Mouse (Mus musculus) embryonic facial prominence, embryonic 10.5 days (tissue): ENCODE data around the gene Tnr. TPM values are rescaled to one million over a fixed set of nuclear protein-coding genes. Genes with fewer than 3 reads are reported as not detected.

Source experiments
- DNase-seq: peaks from one replicate; pipeline ENCODE4 v3.0.0-alpha.2; 2017; ENCODE audit warnings: low spot score
- H3K27ac ChIP-seq: fragments of 300-500 bp; sonication (generic); replicated peaks from 2 replicates; pipeline ENCODE4 v1.5.1; 2016; ENCODE audit warnings: mild to moderate bottlenecking
- H3K27me3 ChIP-seq: fragments of 300-500 bp; sonication (generic); replicated peaks from 2 replicates; pipeline ENCODE4 v1.6.1; 2016; ENCODE audit warnings: low read depth, mild to moderate bottlenecking; ENCODE audit not compliant: poor library complexity, severe bottlenecking
- H3K36me3 ChIP-seq: fragments of 300-500 bp; sonication (generic); replicated peaks from 2 replicates; pipeline ENCODE4 v1.6.1; 2016; ENCODE audit warnings: mild to moderate bottlenecking, moderate library complexity
- H3K4me1 ChIP-seq: fragments of 300-500 bp; sonication (generic); 2 replicates; pipeline ENCODE4 v1.6.1; 2016
- H3K4me3 ChIP-seq: fragments of 300-500 bp; sonication (generic); 2 replicates; pipeline ENCODE4 v1.5.1; 2016; ENCODE audit warnings: mild to moderate bottlenecking, moderate library complexity
- H3K9me3 ChIP-seq: fragments of 300-500 bp; sonication (generic); 2 replicates; pipeline ENCODE4 v1.6.1; 2016; ENCODE audit warnings: mild to moderate bottlenecking
- WGBS: fragments of 180-500 bp; shearing (Covaris S2); methylation state at CpG from one replicate; pipeline ENCODE4 v1.1.7; 2016; 5-methylcytosine and 5-hydroxymethylcytosine counted together
- polyA plus RNA-seq: library from polyadenylated mRNA; unstranded; fragments of >200 nt; fragmentation: Nextera tagmentation; extraction: Ambion mirVana; gene quantifications from 2 replicates; pipeline ENCODE4 v1.2.1, GENCODE M21; 2016

The Tnr gene
- polyA plus RNA-seq, 1 experiment from 2014 or later, result 0.19 TPM

GRCm38 (mm10) chr1:159686476-159687231 lies 163.1 kb downstream of the Tnr start:
- no peaks in the 10 kb centered on the region for H3K36me3 ChIP-seq
- WGBS, result 84% methylated on average over 9 of the region's 9 CpGs
- H3K4me3 ChIP-seq, result no peak overlapping the region
- no peaks in the 10 kb centered on the region for H3K9me3 ChIP-seq
- H3K4me1 ChIP-seq, result peaks cover 14% of the 10 kb centered on the region; the same call in 1 of the 2 replicates
- 0 out of 2 replicates have a peak, but pooled peaks cover 4% of the 10 kb centered on the region for H3K27me3 ChIP-seq
- no peak for DNase-seq
- H3K27ac ChIP-seq, result no peak overlapping the region

DNA sequence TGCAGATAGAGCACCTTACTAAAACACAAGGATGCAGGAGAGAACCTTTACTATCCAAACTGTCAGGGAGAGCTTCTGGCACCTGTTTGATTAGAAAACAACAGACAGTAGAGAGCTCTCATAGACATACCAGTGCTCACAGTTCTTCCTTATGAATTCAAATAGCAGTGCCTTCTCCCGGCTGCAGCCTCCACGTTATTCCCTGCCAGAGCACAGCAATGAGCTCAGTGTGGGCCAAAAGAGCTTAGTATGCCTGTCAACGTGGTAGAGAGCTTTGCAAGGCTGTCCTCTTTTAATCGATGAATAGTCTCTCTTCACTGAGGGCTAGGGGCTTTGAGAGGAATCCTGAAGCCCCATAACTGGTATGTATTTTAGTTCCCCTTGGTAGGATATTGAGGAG lies 173.1 kb downstream of the Tnr start:
- Histone ChIP-seq H3K9me3 (no peaks in the 10 kb centered on the region), H3K4me1 (no peaks in the 10 kb centered on the region), H3K27ac (no peak overlapping the region), H3K36me3 (no peaks in the 10 kb centered on the region), H3K4me3 (no peak overlapping the region), H3K27me3 (no peaks in the 10 kb centered on the region)
- DNase-seq, result no peak
- WGBS, result 65% methylated on average over 4 of the region's 4 CpGs

- Histone ChIP-seq H3K4me3 (no peak overlapping the region), H3K4me1 (peaks cover 3% of the 10 kb centered on the region), H3K9me3 (no peaks in the 10 kb centered on the region), H3K27me3 (no peaks in the 10 kb centered on the region), H3K36me3 (no peaks in the 10 kb centered on the region), H3K27ac (no peak overlapping the region)
- DNase-seq, result peak; percentile 58
- 91% methylated on average over 9 of the region's 9 CpGs for whole genome bisulfite sequencing
Observed at GRCm38 (mm10) chr1:159702038-159702437, 178.5 kb downstream of the Tnr start.

GRCm38 (mm10) chr1:159704925-159705324 lies 181.4 kb downstream of the Tnr start:
- Histone ChIP-seq H3K27me3 (no peaks in the 10 kb centered on the region), H3K27ac (no peak overlapping the region), H3K4me1 (peaks cover 3% of the 10 kb centered on the region), H3K36me3 (no peaks in the 10 kb centered on the region), H3K9me3 (no peaks in the 10 kb centered on the region), H3K4me3 (no peak overlapping the region)
- WGBS, result 87% methylated on average over 3 of the region's 3 CpGs
- DNase-seq, result no peak

GRCm38 (mm10) chr1:159716301-159716700 lies 192.7 kb downstream of the Tnr start:
- H3K27me3 ChIP-seq, result no peaks in the 10 kb centered on the region
- no peak for DNase-seq
- no peak overlapping the region for H3K4me3 ChIP-seq
- WGBS, result 93% methylated on average over 1 of the region's 1 CpGs
- H3K27ac ChIP-seq, result no peak overlapping the region
- no peaks in the 10 kb centered on the region for H3K9me3 ChIP-seq
- no peaks in the 10 kb centered on the region for H3K36me3 ChIP-seq
- H3K4me1 ChIP-seq, result no peaks in the 10 kb centered on the region

DNA sequence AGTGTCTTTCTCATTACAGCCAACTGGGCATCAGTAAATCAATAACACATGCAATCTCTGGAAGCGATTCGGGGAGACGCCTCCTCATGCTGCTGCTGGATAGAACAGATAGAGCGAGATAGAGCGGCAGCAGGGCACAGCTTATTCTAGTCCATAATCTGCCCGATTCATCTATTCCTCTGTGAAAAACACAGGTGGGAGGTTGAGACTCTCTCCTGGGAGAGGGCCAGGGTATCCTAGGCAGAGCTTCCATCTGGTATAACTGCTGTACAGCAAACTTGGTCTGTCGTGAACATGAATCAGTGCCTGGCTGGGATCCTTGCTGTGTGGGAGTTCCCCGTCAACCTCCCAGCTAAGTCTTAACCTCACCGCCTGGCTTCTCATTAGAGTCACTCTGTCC lies 193.4 kb downstream of the Tnr start:
- DNase-seq, result no peak
- Histone ChIP-seq H3K4me3 (no peak overlapping the region), H3K4me1 (no peaks in the 10 kb centered on the region), H3K36me3 (no peaks in the 10 kb centered on the region), H3K9me3 (no peaks in the 10 kb centered on the region), H3K27ac (no peak overlapping the region), H3K27me3 (no peaks in the 10 kb centered on the region)
- 80% methylated on average over 9 of the region's 9 CpGs for WGBS

DNA sequence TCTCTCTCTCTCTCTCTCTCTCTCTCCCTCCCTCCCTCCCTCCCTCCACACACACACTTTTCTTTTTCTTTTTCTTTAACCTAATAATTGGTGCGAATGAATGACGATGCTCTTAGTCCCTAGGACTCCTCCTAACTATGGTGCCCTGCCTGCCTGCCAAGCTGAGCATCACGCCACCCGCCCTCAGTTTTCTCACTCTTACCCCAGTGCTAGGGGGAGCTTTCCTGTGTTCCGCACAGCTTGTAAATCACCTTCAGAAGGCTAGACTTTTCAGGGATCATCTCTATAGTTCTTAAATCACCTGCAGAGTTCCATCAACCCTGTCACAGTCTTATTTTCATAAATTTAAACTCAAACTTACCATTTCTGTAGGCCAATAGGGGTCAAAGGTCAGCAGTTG lies 200.2 kb downstream of the Tnr start:
- WGBS, result 83% methylated on average over 5 of the region's 5 CpGs
- Histone ChIP-seq H3K9me3 (no peaks in the 10 kb centered on the region), H3K27me3 (no peaks in the 10 kb centered on the region), H3K4me3 (no peak overlapping the region), H3K27ac (no peak overlapping the region), H3K4me1 (no peaks in the 10 kb centered on the region), H3K36me3 (no peaks in the 10 kb centered on the region)
- DNase-seq, result no peak

GRCm38 (mm10) chr1:159729270-159729669 lies 205.7 kb downstream of the Tnr start:
- no peak overlapping the region for H3K4me3 ChIP-seq
- no peak for DNase-seq
- no peaks in the 10 kb centered on the region for H3K4me1 ChIP-seq
- H3K27ac ChIP-seq, result no peak overlapping the region
- WGBS, result 90% methylated on average over 6 of the region's 6 CpGs
- no peaks in the 10 kb centered on the region for H3K9me3 ChIP-seq
- no peaks in the 10 kb centered on the region for H3K36me3 ChIP-seq
- no peaks in the 10 kb centered on the region for H3K27me3 ChIP-seq

- Histone ChIP-seq H3K4me3 (no peak overlapping the region), H3K9me3 (no peaks in the 10 kb centered on the region), H3K36me3 (no peaks in the 10 kb centered on the region), H3K27ac (no peak overlapping the region), H3K27me3 (no peaks in the 10 kb centered on the region), H3K4me1 (no peaks in the 10 kb centered on the region)
- no peak for DNase-seq
- WGBS, result 75% methylated on average over 4 of the region's 4 CpGs
Observed at GRCm38 (mm10) chr1:159730826-159731225, 207.3 kb downstream of the Tnr start.

DNA sequence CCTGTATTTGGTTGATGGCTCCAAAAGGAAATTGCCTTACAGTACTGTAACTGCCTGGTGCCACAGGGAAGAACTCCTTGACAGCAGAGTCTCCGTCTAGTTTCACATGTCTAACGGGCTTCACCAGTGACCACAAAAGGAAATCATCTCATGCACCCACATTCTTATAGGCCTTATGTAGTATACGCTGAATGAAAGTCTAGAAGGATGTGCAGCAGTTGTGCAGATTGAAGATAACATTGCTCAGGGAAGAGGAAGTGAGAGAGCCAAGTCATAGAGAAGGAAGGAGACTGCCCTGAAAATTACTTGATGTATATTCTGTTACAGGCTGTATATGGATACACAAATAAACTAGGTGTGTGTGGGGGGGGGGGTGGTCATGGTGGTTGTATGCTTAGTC lies 211.5 kb downstream of the Tnr start:
- H3K27ac ChIP-seq, result no peak overlapping the region
- H3K4me1 ChIP-seq, result peaks cover 8% of the 10 kb centered on the region
- H3K4me3 ChIP-seq, result no peak overlapping the region
- no peak for DNase-seq
- H3K36me3 ChIP-seq, result no peaks in the 10 kb centered on the region
- WGBS, result 96% methylated on average over 3 of the region's 3 CpGs
- H3K27me3 ChIP-seq, result no peaks in the 10 kb centered on the region
- H3K9me3 ChIP-seq, result no peaks in the 10 kb centered on the region

- WGBS, result 64% methylated on average over 3 of the region's 3 CpGs
- no peaks in the 10 kb centered on the region for H3K36me3 ChIP-seq
- peak; percentile 21 for DNase-seq
Observed at GRCm38 (mm10) chr1:159739478-159739877, 215.9 kb downstream of the Tnr start.

DNA sequence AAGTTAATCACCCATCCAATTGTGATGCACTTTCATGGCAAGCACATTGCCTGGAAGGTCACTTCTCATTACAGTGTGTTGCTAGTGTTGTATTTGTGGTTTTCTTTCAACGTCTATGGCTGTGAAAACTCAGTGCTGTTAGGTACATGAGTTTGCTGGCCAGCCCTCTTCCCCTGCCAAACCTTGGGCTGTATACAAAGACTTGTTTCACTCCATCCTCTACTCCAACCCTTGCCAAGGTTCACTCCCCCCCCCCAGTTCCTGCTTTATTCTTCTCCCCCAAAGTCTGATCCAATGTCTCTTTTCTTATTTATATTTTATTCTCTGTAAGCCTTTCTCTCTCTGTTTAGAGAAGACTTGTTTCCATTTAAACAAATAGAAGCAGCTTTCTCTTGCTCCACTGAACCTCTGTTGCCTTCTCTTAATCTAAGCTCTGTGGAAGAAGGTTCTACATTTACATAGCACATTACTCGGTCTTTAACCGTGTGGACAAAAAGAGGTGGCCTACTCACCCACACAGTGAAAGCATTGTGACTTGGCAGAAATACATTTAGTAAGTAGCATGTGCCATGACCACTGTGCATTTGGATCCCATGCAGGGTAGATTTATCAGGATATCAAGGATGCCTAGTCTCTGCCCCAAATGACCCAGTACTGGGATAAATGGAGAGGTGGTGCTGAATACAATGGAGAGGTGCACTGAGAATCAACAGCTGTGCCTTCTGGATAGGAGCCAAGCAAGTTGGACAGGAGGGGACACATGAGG lies 217.9 kb downstream of the Tnr start:
- H3K27ac ChIP-seq, result no peak overlapping the region
- no peak overlapping the region for H3K4me3 ChIP-seq
- no peaks in the 10 kb centered on the region for H3K9me3 ChIP-seq
- no peaks in the 10 kb centered on the region for H3K27me3 ChIP-seq
- WGBS, result 69% methylated on average over 3 of the region's 3 CpGs
- H3K36me3 ChIP-seq, result no peaks in the 10 kb centered on the region
- no peak for DNase-seq
- H3K4me1 ChIP-seq, result peaks cover 16% of the 10 kb centered on the region

More at GRCm38 (mm10) chr1:159739478-159739877, 215.9 kb downstream of the Tnr start:
- Histone ChIP-seq H3K4me3 (no peak overlapping the region), H3K27ac (no peak overlapping the region), H3K4me1 (peaks cover 16% of the 10 kb centered on the region), H3K27me3 (no peaks in the 10 kb centered on the region), H3K9me3 (no peaks in the 10 kb centered on the region)

GRCm38 (mm10) chr1:159742003-159742274 lies 218.4 kb downstream of the Tnr start:
- no peak overlapping the region for H3K4me3 ChIP-seq
- DNase-seq, result no peak
- WGBS, result 74% methylated on average over 3 of the region's 3 CpGs
- H3K4me1 ChIP-seq, result peaks cover 16% of the 10 kb centered on the region
- no peaks in the 10 kb centered on the region for H3K9me3 ChIP-seq
- H3K27ac ChIP-seq, result no peak overlapping the region
- H3K36me3 ChIP-seq, result no peaks in the 10 kb centered on the region
- H3K27me3 ChIP-seq, result no peaks in the 10 kb centered on the region
